Mouse (Mus musculus): Measurements from ENCODE around the gene Csrp1. TPM values are rescaled to one million over a fixed set of nuclear protein-coding genes. Genes with fewer than 3 reads are reported as not detected.
A peak's percentile ranks its signal among the peaks of the same experiment; 100 is the strongest.

The Csrp1 gene
- polyA plus RNA-seq, 1 experiment from 2014 or later = 24.9 TPM

- Histone ChIP-seq H3K4me2 (ENCODE audit: low read length) (no peak overlapping the region), H3K9ac (ENCODE audit: low read length) (no peak overlapping the region), H3K27me3 (replicated peaks; ENCODE audit: control insufficient read depth, insufficient read depth, low read length) (no peaks in the 10 kb centered on the region), H3K27ac (ENCODE audit: low read depth, low read length) (no peak overlapping the region), H3K4me1 (ENCODE audit: control insufficient read depth, insufficient read depth, low read length) (peaks cover 10% of the 10 kb centered on the region), H3K4me3 (ENCODE audit: low read depth, low read length) (no peak overlapping the region), H3K36me3 (ENCODE audit: control insufficient read depth, insufficient read depth, low read length) (no peaks in the 10 kb centered on the region), H3K9me3 (replicated peaks; ENCODE audit: control insufficient read depth, low read length) (no peaks in the 10 kb centered on the region)
- 96% methylated on average over 2 of the region's 2 CpGs for WGBS
- ATAC-seq (no peak), DNase-seq (ENCODE audit: low spot score) (no peak)
Measured at GRCm38 (mm10) chr1:135768400-135768799, 48.5 kb downstream of the Csrp1 start.

- 84% methylated on average over 7 of the region's 7 CpGs for WGBS
- H3K36me3 ChIP-seq (ENCODE audit: control insufficient read depth, insufficient read depth, low read length) = no peaks in the 10 kb centered on the region
- no peaks in the 10 kb centered on the region for H3K27me3 ChIP-seq (replicated peaks; ENCODE audit: control insufficient read depth, insufficient read depth, low read length)
- ATAC-seq = no peak
- no peaks in the 10 kb centered on the region for H3K9me3 ChIP-seq (replicated peaks; ENCODE audit: control insufficient read depth, low read length)
- H3K27ac ChIP-seq (ENCODE audit: low read depth, low read length) = no peak overlapping the region
- peaks cover 10% of the 10 kb centered on the region for H3K4me1 ChIP-seq (ENCODE audit: control insufficient read depth, insufficient read depth, low read length)
- DNase-seq (ENCODE audit: low spot score) = no peak
- H3K4me2 ChIP-seq (ENCODE audit: low read length) = no peak overlapping the region
- no peak overlapping the region for H3K9ac ChIP-seq (ENCODE audit: low read length)
- no peak overlapping the region for H3K4me3 ChIP-seq (ENCODE audit: low read depth, low read length)
Measured at GRCm38 (mm10) chr1:135770237-135770636, 50.4 kb downstream of the Csrp1 start.

GRCm38 (mm10) chr1:135770896-135771572 lies 51.2 kb downstream of the Csrp1 start:
- no peak overlapping the region for H3K4me2 ChIP-seq (ENCODE audit: low read length)
- 62% methylated on average over 12 of the region's 12 CpGs for WGBS
- no peaks in the 10 kb centered on the region for H3K27me3 ChIP-seq (replicated peaks; ENCODE audit: control insufficient read depth, insufficient read depth, low read length)
- no peak overlapping the region for H3K9ac ChIP-seq (ENCODE audit: low read length)
- no peak for DNase-seq (ENCODE audit: low spot score)
- H3K27ac ChIP-seq (ENCODE audit: low read depth, low read length) = no peak overlapping the region
- no peak for ATAC-seq
- no peaks in the 10 kb centered on the region for H3K9me3 ChIP-seq (replicated peaks; ENCODE audit: control insufficient read depth, low read length)
- no peaks in the 10 kb centered on the region for H3K36me3 ChIP-seq (ENCODE audit: control insufficient read depth, insufficient read depth, low read length)
- no peak overlapping the region for H3K4me3 ChIP-seq (ENCODE audit: low read depth, low read length)
- peaks cover 10% of the 10 kb centered on the region for H3K4me1 ChIP-seq (ENCODE audit: control insufficient read depth, insufficient read depth, low read length)

- Histone ChIP-seq H3K9me3 (replicated peaks; ENCODE audit: control insufficient read depth, low read length) (no peaks in the 10 kb centered on the region), H3K27ac (ENCODE audit: low read depth, low read length) (no peak overlapping the region)
- WGBS = 78% methylated on average over 8 of the region's 8 CpGs
Measured at GRCm38 (mm10) chr1:135771573-135771970, 51.7 kb downstream of the Csrp1 start.

GRCm38 (mm10) chr1:135776596-135776995 lies 56.7 kb downstream of the Csrp1 start:
- Histone ChIP-seq H3K9me3 (replicated peaks; ENCODE audit: control insufficient read depth, low read length) (no peaks in the 10 kb centered on the region), H3K27me3 (replicated peaks; ENCODE audit: control insufficient read depth, insufficient read depth, low read length) (no peaks in the 10 kb centered on the region), H3K4me3 (ENCODE audit: low read depth, low read length) (no peak overlapping the region), H3K36me3 (ENCODE audit: control insufficient read depth, insufficient read depth, low read length) (no peaks in the 10 kb centered on the region), H3K4me2 (ENCODE audit: low read length) (no peak overlapping the region), H3K4me1 (ENCODE audit: control insufficient read depth, insufficient read depth, low read length) (no peaks in the 10 kb centered on the region), H3K27ac (ENCODE audit: low read depth, low read length) (no peak overlapping the region), H3K9ac (ENCODE audit: low read length) (no peak overlapping the region)
- DNase-seq (ENCODE audit: low spot score) = no peak
- no peak for ATAC-seq

More at GRCm38 (mm10) chr1:135771573-135771970, 51.7 kb downstream of the Csrp1 start:
- no peak overlapping the region for H3K9ac ChIP-seq (ENCODE audit: low read length)
- H3K4me3 ChIP-seq (ENCODE audit: low read depth, low read length) = no peak overlapping the region
- DNase-seq (ENCODE audit: low spot score) = no peak
- no peaks in the 10 kb centered on the region for H3K36me3 ChIP-seq (ENCODE audit: control insufficient read depth, insufficient read depth, low read length)
- no peaks in the 10 kb centered on the region for H3K27me3 ChIP-seq (replicated peaks; ENCODE audit: control insufficient read depth, insufficient read depth, low read length)
- no peak overlapping the region for H3K4me2 ChIP-seq (ENCODE audit: low read length)
- ATAC-seq = no peak
- peaks cover 8% of the 10 kb centered on the region for H3K4me1 ChIP-seq (ENCODE audit: control insufficient read depth, insufficient read depth, low read length)

GRCm38 (mm10) chr1:135777046-135777445 lies 57.2 kb downstream of the Csrp1 start:
- Histone ChIP-seq H3K4me3 (ENCODE audit: low read depth, low read length) (no peak overlapping the region), H3K27ac (ENCODE audit: low read depth, low read length) (no peak overlapping the region), H3K9ac (ENCODE audit: low read length) (no peak overlapping the region), H3K9me3 (replicated peaks; ENCODE audit: control insufficient read depth, low read length) (no peaks in the 10 kb centered on the region), H3K36me3 (ENCODE audit: control insufficient read depth, insufficient read depth, low read length) (no peaks in the 10 kb centered on the region), H3K4me2 (ENCODE audit: low read length) (no peak overlapping the region), H3K4me1 (ENCODE audit: control insufficient read depth, insufficient read depth, low read length) (no peaks in the 10 kb centered on the region), H3K27me3 (replicated peaks; ENCODE audit: control insufficient read depth, insufficient read depth, low read length) (no peaks in the 10 kb centered on the region)
- 93% methylated on average over 1 of the region's 1 CpGs for WGBS
- DNase-seq (ENCODE audit: low spot score) = no peak
- no peak for ATAC-seq

- no peak within 1 kb of the TSS for H3K4me2 ChIP-seq (ENCODE audit: low read length)
- 38% methylated on average over 22 of the region's 22 CpGs for WGBS
- ATAC-seq = no peak
Measured at GRCm38 (mm10) chr1:135778780-135779535, 59.1 kb downstream of the Csrp1 start, which contains the start of gene Tnni1. Gene Tnni1 (plus strand): TSS chr1:135779434.

GRCm38 (mm10) chr1:135780649-135781048 lies 60.8 kb downstream of the Csrp1 start:
- H3K4me1 ChIP-seq (ENCODE audit: control insufficient read depth, insufficient read depth, low read length) = no peaks in the 10 kb centered on the region
- no peak overlapping the region for H3K4me2 ChIP-seq (ENCODE audit: low read length)
- H3K9me3 ChIP-seq (replicated peaks; ENCODE audit: control insufficient read depth, low read length) = no peaks in the 10 kb centered on the region
- no peak overlapping the region for H3K9ac ChIP-seq (ENCODE audit: low read length)
- no peak overlapping the region for H3K27ac ChIP-seq (ENCODE audit: low read depth, low read length)
- no peaks in the 10 kb centered on the region for H3K27me3 ChIP-seq (replicated peaks; ENCODE audit: control insufficient read depth, insufficient read depth, low read length)
- no peaks in the 10 kb centered on the region for H3K36me3 ChIP-seq (ENCODE audit: control insufficient read depth, insufficient read depth, low read length)
- ATAC-seq (no peak), DNase-seq (ENCODE audit: low spot score) (no peak)
- 57% methylated on average over 4 of the region's 4 CpGs for WGBS
- no peak overlapping the region for H3K4me3 ChIP-seq (ENCODE audit: low read depth, low read length)

More at GRCm38 (mm10) chr1:135778780-135779535, 59.1 kb downstream of the Csrp1 start, which contains the start of gene Tnni1:
- H3K4me3 ChIP-seq (ENCODE audit: low read depth, low read length) = no peak within 1 kb of the TSS
- H3K9ac ChIP-seq (ENCODE audit: low read length) = no peak within 1 kb of the TSS
- H3K27ac ChIP-seq (ENCODE audit: low read depth, low read length) = no peak within 1 kb of the TSS
- no peaks in the 10 kb centered on the region for H3K4me1 ChIP-seq (ENCODE audit: control insufficient read depth, insufficient read depth, low read length)
- no peak for DNase-seq (ENCODE audit: low spot score)
- no peaks in the 10 kb centered on the region for H3K27me3 ChIP-seq (replicated peaks; ENCODE audit: control insufficient read depth, insufficient read depth, low read length)
- no peaks in the 10 kb centered on the region for H3K9me3 ChIP-seq (replicated peaks; ENCODE audit: control insufficient read depth, low read length)
- H3K36me3 ChIP-seq (ENCODE audit: control insufficient read depth, insufficient read depth, low read length) = no peaks in the 10 kb centered on the region

- no peaks in the 10 kb centered on the region for H3K4me1 ChIP-seq (ENCODE audit: control insufficient read depth, insufficient read depth, low read length)
- H3K9ac ChIP-seq (ENCODE audit: low read length) = no peak overlapping the region
- no peaks in the 10 kb centered on the region for H3K27me3 ChIP-seq (replicated peaks; ENCODE audit: control insufficient read depth, insufficient read depth, low read length)
- 14% methylated on average over 13 of the region's 13 CpGs for whole genome bisulfite sequencing
- ATAC-seq (peak; percentile 62), DNase-seq (ENCODE audit: low spot score) (peak; percentile 78)
- H3K9me3 ChIP-seq (replicated peaks; ENCODE audit: control insufficient read depth, low read length) = no peaks in the 10 kb centered on the region
- no peak overlapping the region for H3K4me3 ChIP-seq (ENCODE audit: low read depth, low read length)
- H3K27ac ChIP-seq (ENCODE audit: low read depth, low read length) = no peak overlapping the region
- H3K36me3 ChIP-seq (ENCODE audit: control insufficient read depth, insufficient read depth, low read length) = no peaks in the 10 kb centered on the region
- no peak overlapping the region for H3K4me2 ChIP-seq (ENCODE audit: low read length)
Measured at GRCm38 (mm10) chr1:135781220-135781619, 61.4 kb downstream of the Csrp1 start.
